Mouse (Mus musculus): ENCODE measurements around the gene Eif4g1.

DNA sequence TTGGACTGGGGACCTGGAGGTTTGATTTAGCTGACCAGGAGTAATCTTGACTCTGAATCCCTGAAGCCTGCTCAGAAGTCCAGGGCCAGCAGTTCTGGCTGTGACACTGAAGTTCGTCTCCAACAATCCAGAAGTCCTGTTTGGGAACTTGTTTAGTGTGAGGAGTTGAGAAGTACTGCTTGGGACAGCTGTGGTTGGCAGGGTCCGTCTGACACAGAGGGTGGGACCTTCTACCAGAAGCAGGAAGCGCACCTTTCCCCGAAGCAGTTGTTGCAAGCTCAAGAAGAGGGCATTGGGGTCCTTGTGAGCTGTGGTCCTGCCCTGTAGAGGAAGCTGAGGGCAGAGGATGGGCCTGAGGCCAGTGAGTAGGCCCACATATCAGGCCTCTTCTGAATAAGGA is 57.6 kb downstream of the Eif4g1 start:
- TF ChIP-seq CTCF (IDR thresholded peaks at IDR 0.05; ENCODE audit: low read depth) (no peak), EP300 (IDR thresholded peaks at IDR 0.05; ENCODE audit: low read depth) (no peak)

Measured in heart, postnatal 0 days (tissue).